Mouse (Mus musculus): ENCODE data around the gene Dglucy. TPM values are rescaled to one million over a fixed set of nuclear protein-coding genes. Genes with fewer than 3 reads are reported as not detected.
"Not testable (repeated sequence)": the region's sequence is repeated elsewhere in the genome, so short reads cannot be mapped to it uniquely, and the experiment has no call there.

Gene Dglucy
- polyA plus RNA-seq, 1 experiment from 2014 or later = 4.1 TPM

GRCm38 (mm10) chr12:100784152-100784551 lies 5.3 kb downstream of the Dglucy start:
- Histone ChIP-seq H3K27ac (replicated peaks) (no peak overlapping the region), H3K36me3 (no peaks in the 10 kb centered on the region), H3K4me1 (peaks cover 18% of the 10 kb centered on the region), H3K27me3 (replicated peaks) (no peaks in the 10 kb centered on the region), H3K9me3 (no peaks in the 10 kb centered on the region), H3K4me3 (no peak overlapping the region), H3K9ac (no peak overlapping the region), H3K4me2 (no peak overlapping the region)
- WGBS = 73% methylated on average over 2 of the region's 2 CpGs
- no peak for ATAC-seq (ENCODE audit: extremely low read depth, insufficient number of reproducible peaks, low FRiP score, low TSS enrichment)

DNA sequence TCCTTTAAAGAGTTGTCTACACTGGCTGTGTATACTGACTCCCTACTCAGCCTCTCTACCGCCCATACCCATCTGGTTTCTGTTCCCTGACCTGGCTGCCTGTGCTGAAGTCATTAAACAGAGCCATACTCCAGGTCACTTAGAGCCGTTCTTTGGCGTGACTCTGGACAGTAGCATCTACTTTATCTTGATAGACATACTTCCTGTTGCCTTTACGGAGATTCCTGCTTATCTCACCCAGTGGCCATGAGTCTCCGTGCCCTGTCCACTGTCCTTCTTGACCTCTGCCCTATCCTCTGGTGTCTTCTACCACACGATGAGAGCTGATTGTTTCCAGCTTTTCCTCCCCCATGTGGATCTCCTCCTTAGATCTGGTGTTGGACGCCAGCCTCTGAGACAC lies 6.5 kb downstream of the Dglucy start:
- Histone ChIP-seq H3K9me3 (no peaks in the 10 kb centered on the region), H3K4me2 (no peak overlapping the region), H3K36me3 (no peaks in the 10 kb centered on the region), H3K4me3 (no peak overlapping the region), H3K27me3 (replicated peaks) (no peaks in the 10 kb centered on the region), H3K4me1 (peaks cover 11% of the 10 kb centered on the region), H3K27ac (replicated peaks) (no peak overlapping the region), H3K9ac (no peak overlapping the region)
- ATAC-seq (ENCODE audit: extremely low read depth, insufficient number of reproducible peaks, low FRiP score, low TSS enrichment) = no peak
- WGBS = 19% methylated on average over 7 of the region's 7 CpGs

GRCm38 (mm10) chr12:100789981-100790550 lies 11.2 kb downstream of the Dglucy start:
- Histone ChIP-seq H3K4me3 (no peak overlapping the region), H3K36me3 (no peaks in the 10 kb centered on the region), H3K4me2 (no peak overlapping the region), H3K27me3 (replicated peaks) (no peaks in the 10 kb centered on the region), H3K27ac (replicated peaks) (no peak overlapping the region), H3K4me1 (peaks cover 11% of the 10 kb centered on the region), H3K9me3 (no peaks in the 10 kb centered on the region), H3K9ac (no peak overlapping the region)
- ATAC-seq (ENCODE audit: extremely low read depth, insufficient number of reproducible peaks, low FRiP score, low TSS enrichment) = no peak
- WGBS = 38% methylated on average over 3 of the region's 3 CpGs

- Histone ChIP-seq H3K9me3 (no peaks in the 10 kb centered on the region), H3K4me2 (no peak overlapping the region), H3K27me3 (replicated peaks) (no peaks in the 10 kb centered on the region), H3K4me3 (no peak overlapping the region), H3K9ac (no peak overlapping the region), H3K4me1 (0 out of 2 replicates have a peak, but pooled peaks cover 5% of the 10 kb centered on the region), H3K36me3 (no peaks in the 10 kb centered on the region), H3K27ac (replicated peaks) (no peak overlapping the region)
- ATAC-seq (ENCODE audit: extremely low read depth, insufficient number of reproducible peaks, low FRiP score, low TSS enrichment) = no peak
- 76% methylated on average over 6 of the region's 6 CpGs for WGBS
These were observed 12.6 kb downstream of the Dglucy start for GRCm38 (mm10) chr12:100791425-100791824.

DNA sequence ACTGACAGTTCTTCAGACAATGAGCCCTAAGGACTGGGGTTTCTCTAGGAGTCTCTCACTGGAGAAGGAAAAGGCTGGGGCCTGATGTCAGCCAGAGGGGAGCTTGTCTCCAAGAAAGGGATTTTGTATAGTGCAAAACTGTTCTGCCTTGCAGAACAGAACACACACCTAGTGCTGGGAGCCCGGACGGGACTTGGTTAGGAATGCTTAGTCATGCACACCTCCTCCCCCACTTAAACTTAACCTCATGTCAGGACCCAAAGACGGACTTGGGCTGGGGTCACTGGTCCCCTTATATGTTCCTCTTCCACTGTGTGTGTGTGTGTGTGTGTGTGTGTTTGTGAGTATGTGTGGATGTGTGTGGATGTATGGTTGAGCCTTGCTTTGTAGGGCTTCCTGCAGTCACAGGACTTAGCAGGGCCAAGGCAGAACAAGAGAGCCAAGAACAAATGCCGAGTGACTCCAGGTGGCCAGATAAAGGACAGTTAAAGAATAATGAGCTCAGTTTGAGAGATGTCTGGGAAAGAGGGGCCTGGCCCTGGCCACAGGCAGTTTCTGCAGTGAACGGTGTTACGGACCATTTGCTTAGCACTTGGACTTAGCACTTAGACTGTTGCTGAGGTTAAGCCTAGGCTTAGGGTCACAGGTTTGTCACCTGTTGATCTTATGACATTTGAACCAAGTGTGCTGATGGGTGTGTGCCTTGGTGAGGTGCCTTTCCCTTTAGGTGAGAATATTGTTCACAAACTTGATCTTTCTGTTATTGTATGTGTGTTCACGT lies 15.8 kb downstream of the Dglucy start:
- no peak for ATAC-seq (ENCODE audit: extremely low read depth, insufficient number of reproducible peaks, low FRiP score, low TSS enrichment)
- H3K4me3 ChIP-seq = no peak overlapping the region
- no peaks in the 10 kb centered on the region for H3K9me3 ChIP-seq
- H3K36me3 ChIP-seq = no peaks in the 10 kb centered on the region
- 0 out of 2 replicates have a peak, but pooled peaks cover 4% of the 10 kb centered on the region for H3K4me1 ChIP-seq
- no peak overlapping the region for H3K9ac ChIP-seq
- no peak overlapping the region for H3K27ac ChIP-seq (replicated peaks)
- 52% methylated on average over 7 of the region's 7 CpGs for WGBS
- no peaks in the 10 kb centered on the region for H3K27me3 ChIP-seq (replicated peaks)
- H3K4me2 ChIP-seq = no peak overlapping the region

DNA sequence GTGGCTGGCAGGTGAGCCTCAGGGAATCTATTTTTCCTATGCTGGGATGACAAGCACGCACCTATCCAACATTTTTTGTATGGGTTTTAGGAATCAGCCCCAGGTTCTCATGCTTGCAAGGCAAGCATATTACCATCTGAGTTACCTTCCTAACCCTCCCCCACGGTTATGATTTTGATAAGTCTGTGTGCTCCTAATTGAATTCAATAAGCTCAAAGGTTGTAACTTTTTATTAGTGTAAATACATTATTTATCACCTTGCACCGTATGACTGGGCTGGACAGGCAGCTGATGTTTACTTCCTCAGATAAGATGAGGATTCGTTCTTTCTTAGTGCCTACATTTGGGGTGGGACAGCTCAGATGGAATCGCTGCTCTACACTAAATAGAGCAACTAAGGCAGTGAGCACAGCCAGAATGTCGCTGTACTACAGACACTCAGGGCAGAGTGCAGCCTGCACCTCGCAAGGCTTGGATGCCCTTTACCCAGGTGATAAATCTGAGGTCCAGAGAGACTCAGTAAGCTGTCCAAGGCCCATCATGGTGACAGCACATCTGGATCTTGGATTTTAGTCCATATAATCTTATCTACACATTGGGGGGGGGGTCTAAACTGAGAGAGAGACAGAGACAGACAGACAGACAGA lies 16.7 kb downstream of the Dglucy start:
- WGBS = 68% methylated on average over 7 of the region's 7 CpGs

DNA sequence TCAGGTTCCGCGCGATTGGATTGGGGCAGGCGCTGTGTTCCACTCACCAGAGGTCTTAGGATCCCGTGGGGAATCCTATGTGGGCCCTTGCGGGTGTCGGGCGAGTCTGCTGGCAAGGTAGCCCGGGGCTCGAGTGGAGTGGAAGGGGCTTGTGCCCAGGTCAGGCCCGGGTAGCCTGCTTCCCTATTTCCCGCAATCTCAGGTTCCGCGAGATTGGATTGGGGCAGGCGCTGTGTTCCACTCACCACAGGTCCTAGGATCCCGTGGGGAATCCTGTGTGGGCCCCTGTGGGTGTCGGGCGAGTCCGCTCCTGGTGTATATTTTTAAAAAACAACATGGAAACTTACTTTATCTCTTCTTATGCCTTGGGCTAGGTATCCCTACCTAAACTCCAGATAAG lies 24.5 kb downstream of the Dglucy start:
- not testable (repeated sequence) for H3K27me3 ChIP-seq (replicated peaks); ATAC-seq (ENCODE audit: extremely low read depth, insufficient number of reproducible peaks, low FRiP score, low TSS enrichment); H3K4me1 ChIP-seq; H3K9me3 ChIP-seq; H3K27ac ChIP-seq (replicated peaks); H3K9ac ChIP-seq; H3K4me3 ChIP-seq; H3K4me2 ChIP-seq; H3K36me3 ChIP-seq
- 88% methylated on average over 19 of the region's 19 CpGs for WGBS

More for the DNA sequence above, 16.7 kb downstream of the Dglucy start:
- Histone ChIP-seq H3K9me3 (no peaks in the 10 kb centered on the region), H3K9ac (no peak overlapping the region), H3K27me3 (replicated peaks) (no peaks in the 10 kb centered on the region), H3K27ac (replicated peaks) (no peak overlapping the region), H3K36me3 (no peaks in the 10 kb centered on the region), H3K4me1 (no peaks in the 10 kb centered on the region), H3K4me2 (no peak overlapping the region), H3K4me3 (no peak overlapping the region)
- no peak for ATAC-seq (ENCODE audit: extremely low read depth, insufficient number of reproducible peaks, low FRiP score, low TSS enrichment)

DNA sequence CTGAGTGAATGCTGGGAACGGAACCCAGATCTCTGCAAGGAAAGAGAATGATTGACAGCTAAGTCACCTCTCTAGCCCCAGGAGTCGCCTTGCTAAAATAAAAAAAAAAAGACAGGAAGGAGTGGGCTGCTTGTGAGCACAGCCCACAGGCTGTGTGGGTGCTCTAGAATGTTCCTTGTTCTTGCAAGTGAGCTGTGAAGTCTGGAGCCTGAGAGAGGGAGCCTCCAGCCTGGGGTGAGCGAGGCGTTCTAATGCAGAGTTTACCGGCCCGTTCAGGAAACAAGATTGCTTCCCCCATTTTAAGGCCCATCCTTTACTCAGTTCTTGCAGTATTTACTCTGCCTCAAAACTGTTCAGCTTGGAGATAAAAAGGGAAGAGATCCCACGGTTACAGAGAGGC lies 28.4 kb downstream of the Dglucy start:
- H3K27ac ChIP-seq (replicated peaks) = no peak overlapping the region
- no peaks in the 10 kb centered on the region for H3K4me1 ChIP-seq
- H3K36me3 ChIP-seq = no peaks in the 10 kb centered on the region
- H3K9me3 ChIP-seq = no peaks in the 10 kb centered on the region
- H3K27me3 ChIP-seq (replicated peaks) = no peaks in the 10 kb centered on the region
- no peak overlapping the region for H3K4me2 ChIP-seq
- H3K9ac ChIP-seq = no peak overlapping the region
- 67% methylated on average over 7 of the region's 7 CpGs for WGBS
- H3K4me3 ChIP-seq = no peak overlapping the region
- no peak for ATAC-seq (ENCODE audit: extremely low read depth, insufficient number of reproducible peaks, low FRiP score, low TSS enrichment)

DNA sequence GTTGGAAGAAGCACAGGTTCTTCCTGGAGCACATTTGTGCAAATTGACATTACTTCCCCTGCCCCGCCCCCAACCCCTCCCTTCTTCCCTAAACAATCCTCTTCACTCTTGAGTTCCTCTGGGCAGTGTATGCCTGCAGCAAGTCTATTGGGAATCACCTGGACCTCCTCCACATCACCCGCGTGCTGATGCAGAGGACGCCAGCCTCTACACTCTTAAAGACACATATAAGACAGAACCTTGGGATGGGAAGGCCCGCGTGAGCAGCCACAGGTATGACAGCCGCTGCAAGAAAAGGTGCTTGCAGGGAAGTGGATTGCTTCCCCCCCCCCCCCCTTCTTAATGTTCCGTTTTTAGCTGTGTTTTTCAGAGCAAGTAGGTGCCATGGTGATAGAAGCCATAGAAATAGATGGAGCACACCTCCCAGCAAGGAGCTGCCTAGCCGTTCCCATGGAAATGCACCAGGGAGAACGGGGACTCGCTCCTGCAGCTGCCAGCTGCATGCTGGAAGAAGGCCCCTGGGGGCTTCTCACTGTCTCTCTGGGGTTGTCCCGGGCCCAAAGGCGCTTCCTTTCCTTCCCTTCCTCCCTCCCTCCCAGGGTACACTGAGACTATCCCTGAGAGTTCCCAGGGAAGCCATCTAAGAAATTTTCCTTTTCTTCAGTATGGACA lies 29.9 kb downstream of the Dglucy start:
- H3K4me2 ChIP-seq = no peak overlapping the region
- H3K27me3 ChIP-seq (replicated peaks) = no peaks in the 10 kb centered on the region
- no peak overlapping the region for H3K27ac ChIP-seq (replicated peaks)
- 46% methylated on average over 13 of the region's 13 CpGs for WGBS
- no peak overlapping the region for H3K9ac ChIP-seq
- H3K4me3 ChIP-seq = no peak overlapping the region
- H3K9me3 ChIP-seq = no peaks in the 10 kb centered on the region
- no peaks in the 10 kb centered on the region for H3K36me3 ChIP-seq
- no peak for ATAC-seq (ENCODE audit: extremely low read depth, insufficient number of reproducible peaks, low FRiP score, low TSS enrichment)
- no peaks in the 10 kb centered on the region for H3K4me1 ChIP-seq

DNA sequence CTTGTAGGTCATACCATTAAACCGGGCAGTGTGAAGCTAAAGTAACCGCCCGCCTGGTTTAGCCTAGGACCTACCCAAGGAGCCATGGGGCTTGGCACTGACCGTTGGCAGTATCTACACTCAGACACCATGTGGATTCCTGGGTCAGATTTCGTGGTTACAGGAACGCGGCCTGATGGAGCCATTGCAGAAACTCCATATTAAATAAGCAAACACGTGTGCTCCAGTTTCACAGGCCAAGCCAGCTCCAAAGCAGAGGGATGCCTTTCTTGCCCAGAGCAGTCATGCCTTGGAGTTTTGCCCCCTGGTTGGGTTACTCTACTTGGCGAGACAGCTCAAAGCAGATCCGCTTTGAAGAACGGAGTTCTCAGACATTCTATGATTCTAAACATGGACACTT lies 31.7 kb downstream of the Dglucy start:
- H3K27me3 ChIP-seq (replicated peaks) = no peaks in the 10 kb centered on the region
- WGBS = 90% methylated on average over 11 of the region's 11 CpGs
- H3K27ac ChIP-seq (replicated peaks) = no peak overlapping the region
- no peak overlapping the region for H3K9ac ChIP-seq
- H3K4me3 ChIP-seq = no peak overlapping the region
- no peaks in the 10 kb centered on the region for H3K4me1 ChIP-seq
- H3K9me3 ChIP-seq = no peaks in the 10 kb centered on the region
- H3K4me2 ChIP-seq = no peak overlapping the region
- no peaks in the 10 kb centered on the region for H3K36me3 ChIP-seq
- ATAC-seq (ENCODE audit: extremely low read depth, insufficient number of reproducible peaks, low FRiP score, low TSS enrichment) = no peak

DNA sequence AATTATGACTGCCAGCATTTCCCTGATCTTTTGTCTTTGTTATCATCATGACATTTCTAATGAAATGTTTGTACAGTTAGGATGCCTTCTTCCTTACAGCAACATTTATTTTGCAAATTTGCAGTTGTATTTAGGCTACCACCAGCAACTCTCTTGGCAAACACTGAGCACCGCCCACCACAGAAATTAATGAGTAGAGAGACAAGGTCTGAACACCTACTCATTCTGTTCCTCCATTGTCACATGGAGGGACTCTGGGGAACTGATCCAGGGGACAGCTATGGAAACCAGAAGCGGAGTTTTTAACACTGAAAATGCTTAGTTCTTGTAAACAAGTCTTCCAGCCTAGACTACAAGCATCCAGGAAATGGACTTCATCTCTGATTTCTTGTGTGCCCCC lies 35.0 kb downstream of the Dglucy start:
- Histone ChIP-seq H3K9me3 (no peaks in the 10 kb centered on the region), H3K27ac (replicated peaks) (no peak overlapping the region), H3K27me3 (replicated peaks) (no peaks in the 10 kb centered on the region), H3K9ac (no peak overlapping the region), H3K36me3 (no peaks in the 10 kb centered on the region), H3K4me2 (no peak overlapping the region), H3K4me3 (no peak overlapping the region), H3K4me1 (no peaks in the 10 kb centered on the region)
- WGBS = 84% methylated on average over 2 of the region's 2 CpGs
- no peak for ATAC-seq (ENCODE audit: extremely low read depth, insufficient number of reproducible peaks, low FRiP score, low TSS enrichment)

Measured in heart, embryonic 13.5 days (tissue).